Mouse (Mus musculus): ENCODE data around the gene Cass4. TPM values are rescaled to one million over a fixed set of nuclear protein-coding genes. Genes with fewer than 3 reads are reported as not detected.

The Cass4 gene
- total RNA-seq (2014; rRNA removed): 0.05 and 0.52 TPM in 2 replicates
- polyA plus RNA-seq (2015; fragmentation: Nextera tagmentation; extraction: Ambion mirVana): 0.07 and 0.11 TPM in 2 replicates

- no peak for DNase-seq (ENCODE audit: low spot score)
- no peak within 1 kb of the TSS for H3K9ac ChIP-seq (replicated peaks; ENCODE audit: low read length, poor library complexity, severe bottlenecking)
- H3K9me3 ChIP-seq (ENCODE audit: low read length): no peaks in the 10 kb centered on the region
- ATAC-seq (ENCODE audit: low FRiP score): no peak
- no peak within 1 kb of the TSS for H3K4me2 ChIP-seq (ENCODE audit: low read depth, low read length, poor library complexity, severe bottlenecking)
- 45% methylated on average over 13 of the region's 13 CpGs for WGBS
- no peaks in the 10 kb centered on the region for H3K36me3 ChIP-seq (ENCODE audit: insufficient read depth, low read length)
- H3K4me3 ChIP-seq (ENCODE audit: low read depth, low read length): no peak within 1 kb of the TSS
- no peaks in the 10 kb centered on the region for H3K27me3 ChIP-seq (ENCODE audit: insufficient read depth, low read length)
- no peak for TF ChIP-seq CTCF (IDR thresholded peaks at IDR 0.05)
- no peaks in the 10 kb centered on the region for H3K4me1 ChIP-seq (ENCODE audit: insufficient read depth, low read length)
- H3K27ac ChIP-seq (ENCODE audit: low read depth, low read length): no peak within 1 kb of the TSS
Observed at GRCm38 (mm10) chr2:172393391-172394051, at the start of gene Cass4. TSS of gene Cass4 (plus strand) at chr2:172393794.

- Histone ChIP-seq H3K36me3 (ENCODE audit: insufficient read depth, low read length) (no peaks in the 10 kb centered on the region), H3K27ac (ENCODE audit: low read depth, low read length) (0 out of 2 replicates have a peak overlapping the region, but pooled peaks have one; percentile 2), H3K4me1 (ENCODE audit: insufficient read depth, low read length) (peaks cover 3% of the 10 kb centered on the region; the same call in 1 of the 2 replicates), H3K9me3 (ENCODE audit: low read length) (no peaks in the 10 kb centered on the region), H3K27me3 (ENCODE audit: insufficient read depth, low read length) (no peaks in the 10 kb centered on the region), H3K9ac (replicated peaks; ENCODE audit: low read length, poor library complexity, severe bottlenecking) (no peak overlapping the region), H3K4me2 (ENCODE audit: low read depth, low read length, poor library complexity, severe bottlenecking) (peak overlapping the region; percentile 100; the same call in 1 of the 2 replicates), H3K4me3 (ENCODE audit: low read depth, low read length) (peak overlapping the region; percentile 64; the same call in 1 of the 2 replicates)
- TF ChIP-seq CTCF (IDR thresholded peaks at IDR 0.05): no peak
- DNase-seq (ENCODE audit: low spot score) (no peak), ATAC-seq (ENCODE audit: low FRiP score) (no peak)
- 33% methylated on average over 5 of the region's 5 CpGs for WGBS
Observed at GRCm38 (mm10) chr2:172344669-172345068, 48.9 kb upstream of the Cass4 start.

- peaks cover 3% of the 10 kb centered on the region; the same call in 1 of the 2 replicates for H3K4me1 ChIP-seq (ENCODE audit: insufficient read depth, low read length)
- H3K9me3 ChIP-seq (ENCODE audit: low read length): no peaks in the 10 kb centered on the region
- ATAC-seq (ENCODE audit: low FRiP score): peak; percentile 92
- peak within 1 kb of the TSS; percentile 48; the same call in 1 of the 2 replicates for H3K27ac ChIP-seq (ENCODE audit: low read depth, low read length)
- peak; percentile 97 for DNase-seq (ENCODE audit: low spot score)
- no peaks in the 10 kb centered on the region for H3K27me3 ChIP-seq (ENCODE audit: insufficient read depth, low read length)
- under 1% methylated on average over 32 of the region's 35 CpGs for WGBS
- peak within 1 kb of the TSS; percentile 64 for H3K4me3 ChIP-seq (ENCODE audit: low read depth, low read length)
- H3K9ac ChIP-seq (replicated peaks; ENCODE audit: low read length, poor library complexity, severe bottlenecking): peak within 1 kb of the TSS; percentile 69
- H3K4me2 ChIP-seq (ENCODE audit: low read depth, low read length, poor library complexity, severe bottlenecking): peak within 1 kb of the TSS; percentile 100
- no peak for TF ChIP-seq CTCF (IDR thresholded peaks at IDR 0.05)
- H3K36me3 ChIP-seq (ENCODE audit: insufficient read depth, low read length): no peaks in the 10 kb centered on the region
Observed at GRCm38 (mm10) chr2:172345258-172345738, 48.3 kb upstream of the Cass4 start, which contains the start of gene Fam210b. TSS of gene Fam210b (plus strand) at chr2:172345565.

GRCm38 (mm10) chr2:172346034-172346929 is 47.3 kb upstream of the Cass4 start:
- Histone ChIP-seq H3K27me3 (ENCODE audit: insufficient read depth, low read length) (no peaks in the 10 kb centered on the region), H3K4me3 (ENCODE audit: low read depth, low read length) (peak overlapping the region; percentile 64), H3K36me3 (ENCODE audit: insufficient read depth, low read length) (no peaks in the 10 kb centered on the region), H3K4me1 (ENCODE audit: insufficient read depth, low read length) (peaks cover 3% of the 10 kb centered on the region; the same call in 1 of the 2 replicates), H3K27ac (ENCODE audit: low read depth, low read length) (no peak overlapping the region), H3K9me3 (ENCODE audit: low read length) (no peaks in the 10 kb centered on the region), H3K4me2 (ENCODE audit: low read depth, low read length, poor library complexity, severe bottlenecking) (peak overlapping the region; percentile 100), H3K9ac (replicated peaks; ENCODE audit: low read length, poor library complexity, severe bottlenecking) (peak overlapping the region; percentile 69)
- WGBS: 10% methylated on average over 31 of the region's 31 CpGs
- DNase-seq (ENCODE audit: low spot score): peak; percentile 51
- no peak for ATAC-seq (ENCODE audit: low FRiP score)
- TF ChIP-seq CTCF (IDR thresholded peaks at IDR 0.05): 0 out of 2 replicates have a peak, but pooled peaks have one; percentile 16

GRCm38 (mm10) chr2:172346933-172347611 is 46.5 kb upstream of the Cass4 start:
- H3K9me3 ChIP-seq (ENCODE audit: low read length): no peaks in the 10 kb centered on the region
- H3K4me1 ChIP-seq (ENCODE audit: insufficient read depth, low read length): peaks cover 3% of the 10 kb centered on the region; the same call in 1 of the 2 replicates
- H3K4me2 ChIP-seq (ENCODE audit: low read depth, low read length, poor library complexity, severe bottlenecking): peak overlapping the region; percentile 100
- no peak for TF ChIP-seq CTCF (IDR thresholded peaks at IDR 0.05)
- DNase-seq (ENCODE audit: low spot score) (no peak), ATAC-seq (ENCODE audit: low FRiP score) (no peak)
- no peak overlapping the region for H3K9ac ChIP-seq (replicated peaks; ENCODE audit: low read length, poor library complexity, severe bottlenecking)
- no peak overlapping the region for H3K27ac ChIP-seq (ENCODE audit: low read depth, low read length)
- no peaks in the 10 kb centered on the region for H3K27me3 ChIP-seq (ENCODE audit: insufficient read depth, low read length)
- peak overlapping the region; percentile 64; the same call in 1 of the 2 replicates for H3K4me3 ChIP-seq (ENCODE audit: low read depth, low read length)
- 71% methylated on average over 8 of the region's 8 CpGs for WGBS
- no peaks in the 10 kb centered on the region for H3K36me3 ChIP-seq (ENCODE audit: insufficient read depth, low read length)

All from midbrain, postnatal 0 days (tissue).